Mouse (Mus musculus) heart, adult 18-20 months (tissue): Measurements from ENCODE around the gene Lhfp. TPM values are rescaled to one million over a fixed set of nuclear protein-coding genes. Genes with fewer than 3 reads are reported as not detected.

ENCODE experiments used
- DNase-seq, 2 experiments: peaks; one replicate each; pipeline ENCODE4 v3.0.0; 2021 to 2022; ENCODE audit warnings: mixed read lengths in 1 of 2
- total RNA-seq, 2 experiments: library from RNA; stranded (reverse); gene quantifications; 2 replicates each; pipeline ENCODE4 v1.2.3; 2021

The Lhfp gene
- total RNA-seq, 2 experiments from 2014 or later = 42.5 to 44.2 TPM

DNA sequence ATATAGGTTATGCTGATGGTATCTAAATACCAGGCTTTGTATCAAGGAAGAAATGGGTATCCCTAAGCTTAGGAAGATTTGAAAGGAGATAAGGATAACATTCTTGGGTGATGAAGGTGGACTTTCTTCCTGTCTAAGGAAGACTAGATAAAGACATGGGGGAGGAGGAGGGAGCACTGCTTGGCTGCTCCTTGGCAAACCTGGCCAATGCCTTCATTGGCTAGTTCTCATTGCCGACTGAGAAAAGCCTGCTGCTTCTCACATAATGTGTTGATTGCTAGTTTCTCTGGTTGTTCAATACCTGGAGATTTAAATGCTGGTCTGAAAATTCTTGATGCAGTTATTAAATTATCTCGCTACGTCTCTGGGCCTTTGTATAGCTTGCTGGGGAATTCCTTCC lies 172.0 kb downstream of the Lhfp start:
- no peak for DNase-seq

- DNase-seq = no peak
Observed at GRCm38 (mm10) chr3:53213746-53214271, 172.5 kb downstream of the Lhfp start.

- no peak for DNase-seq
Observed at GRCm38 (mm10) chr3:53214386-53214785, 173.1 kb downstream of the Lhfp start.

- DNase-seq = no peak
Observed at GRCm38 (mm10) chr3:53217697-53218096, 176.4 kb downstream of the Lhfp start.

DNA sequence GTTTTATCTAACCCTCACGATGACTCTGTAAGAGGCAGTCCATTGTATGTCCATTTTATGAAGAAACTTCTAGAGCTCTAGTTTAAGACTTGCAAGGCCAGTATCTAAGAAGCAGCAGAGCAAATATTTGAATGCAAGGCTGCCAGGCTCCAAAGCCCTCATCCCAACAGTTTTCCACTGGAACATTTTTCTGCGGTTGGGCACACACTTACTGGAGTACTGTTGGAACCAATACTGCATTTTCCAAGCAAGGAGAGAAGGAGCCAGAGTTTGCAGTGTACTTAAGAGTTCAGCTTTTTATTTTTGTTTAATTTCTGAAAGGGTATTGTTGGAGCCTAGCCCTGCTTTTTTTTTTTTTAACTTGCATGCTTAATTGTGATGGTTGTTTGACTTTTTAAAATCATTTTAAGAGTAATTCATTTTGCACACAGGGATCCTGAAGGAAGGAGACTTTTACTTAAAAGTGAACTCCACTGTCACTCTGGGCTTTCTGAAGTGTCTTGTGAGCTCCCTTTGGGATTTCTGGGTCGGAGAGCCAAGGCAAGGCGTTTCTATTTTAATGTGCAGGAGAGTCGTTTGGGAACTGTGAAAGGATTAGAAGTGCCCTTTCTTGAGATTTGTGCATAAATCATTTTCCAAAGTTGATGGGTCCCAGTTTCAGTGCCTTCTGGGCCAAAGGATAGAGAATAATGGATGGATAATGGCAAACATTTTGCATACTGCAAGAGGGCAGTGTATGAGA lies 180.4 kb downstream of the Lhfp start:
- DNase-seq = peak in 1 of 2 experiments; percentile 51

- DNase-seq = peak in 1 of 2 experiments; percentile 49
Observed at GRCm38 (mm10) chr3:53224141-53224540, 182.8 kb downstream of the Lhfp start.

DNA sequence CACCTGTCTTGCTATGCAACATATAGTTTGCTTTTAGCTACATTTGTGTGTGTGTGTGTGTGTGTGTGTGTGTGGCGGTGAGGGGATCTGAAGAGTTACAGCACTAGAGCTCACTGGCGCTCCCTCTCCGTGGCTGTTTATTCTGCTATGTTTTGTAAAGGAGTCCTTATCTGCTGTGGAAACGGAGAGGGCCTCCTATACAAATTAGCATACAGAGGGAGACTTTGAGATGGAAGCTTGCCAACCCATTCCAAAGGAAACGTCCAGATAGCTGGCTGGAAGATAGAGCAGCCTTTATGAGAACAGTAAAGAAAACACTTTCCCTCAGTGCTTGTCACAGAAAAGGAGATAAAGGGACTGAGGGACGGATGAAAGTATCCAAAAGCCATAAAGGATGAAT lies 184.4 kb downstream of the Lhfp start:
- DNase-seq = peak in 1 of 2 experiments; percentile 23

GRCm38 (mm10) chr3:53226223-53226622 lies 184.9 kb downstream of the Lhfp start:
- DNase-seq = no peak

- no peak for DNase-seq
Observed at GRCm38 (mm10) chr3:53227866-53228265, 186.5 kb downstream of the Lhfp start.

DNA sequence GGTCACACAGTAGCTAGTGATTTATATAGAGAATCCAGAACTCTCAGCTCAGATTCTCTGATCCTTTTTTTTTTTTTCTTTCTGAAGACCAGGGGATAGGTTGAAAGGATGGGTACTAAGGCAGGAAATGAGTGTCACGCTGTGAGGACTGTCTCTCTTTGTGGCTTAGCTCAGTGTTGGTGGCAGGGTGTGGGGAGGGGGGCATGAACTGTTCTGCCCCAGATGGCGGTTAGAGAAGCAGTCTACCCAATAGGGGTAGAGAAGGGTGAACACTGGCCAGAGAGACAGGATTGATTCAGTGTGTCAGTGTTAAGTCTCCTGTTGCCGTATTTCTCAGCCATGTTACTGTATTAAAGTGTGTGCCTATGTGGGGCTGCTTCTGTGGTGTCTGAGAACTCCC lies 189.2 kb downstream of the Lhfp start:
- DNase-seq = no peak

DNA sequence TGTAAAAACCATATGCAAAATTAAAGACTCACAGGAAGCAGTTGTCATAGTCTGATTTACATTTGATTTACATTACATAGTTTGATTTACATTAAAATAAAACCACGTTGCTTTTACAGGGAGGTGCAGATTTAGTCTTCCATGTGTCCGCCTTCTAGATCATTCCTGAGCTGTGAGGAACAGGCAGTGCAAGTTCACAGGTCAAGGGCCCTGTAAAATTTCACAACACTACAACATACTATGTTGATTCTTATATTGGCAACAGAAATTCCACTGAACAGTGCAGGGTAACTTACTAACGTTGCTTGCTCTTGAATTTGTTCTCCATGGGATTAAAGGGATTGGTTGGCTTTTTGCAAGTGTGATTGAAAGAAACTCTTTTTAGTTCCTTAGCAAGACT lies 189.8 kb downstream of the Lhfp start:
- no peak for DNase-seq

GRCm38 (mm10) chr3:53232411-53232810 lies 191.1 kb downstream of the Lhfp start:
- peak; percentile 55 to 62 for DNase-seq

GRCm38 (mm10) chr3:53234689-53235088 lies 193.4 kb downstream of the Lhfp start:
- no peak for DNase-seq

DNA sequence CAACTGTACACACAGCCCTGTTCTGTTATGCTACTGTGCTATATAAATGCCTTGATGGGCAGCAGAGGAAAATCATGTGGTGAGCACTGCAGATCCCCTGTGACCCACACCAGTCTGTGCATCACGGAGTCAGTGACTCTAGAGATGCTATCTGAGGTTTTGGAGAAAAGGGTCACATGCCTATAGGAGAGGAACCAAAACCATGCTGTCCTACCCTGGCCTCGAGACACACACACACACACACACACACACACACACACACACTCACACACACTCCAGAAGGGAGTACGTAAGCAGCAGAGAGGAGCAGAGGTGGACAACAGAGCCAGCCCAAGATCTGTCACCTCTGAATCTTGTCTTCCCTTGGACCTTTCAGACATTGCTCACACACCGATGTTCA lies 195.1 kb downstream of the Lhfp start:
- no peak for DNase-seq

DNA sequence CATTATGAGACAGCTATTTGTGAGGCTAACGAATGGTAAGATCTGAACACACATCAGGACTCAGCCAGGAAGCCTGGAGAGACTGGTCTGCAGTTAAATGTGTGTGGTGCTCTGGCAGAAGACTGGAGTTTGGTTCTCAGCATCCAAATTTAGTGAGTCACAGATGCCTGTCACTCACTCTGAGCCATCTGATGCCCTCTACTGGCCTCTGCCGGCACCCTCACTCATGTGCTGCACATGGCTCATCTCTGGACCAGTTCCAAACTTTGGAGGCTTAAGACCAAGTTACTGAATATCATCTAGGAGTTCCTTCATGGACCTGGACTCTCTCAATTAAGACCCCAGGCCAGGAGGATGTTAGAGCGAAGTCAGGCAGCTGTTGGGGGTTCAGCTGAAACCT lies 198.8 kb downstream of the Lhfp start:
- DNase-seq = no peak

DNA sequence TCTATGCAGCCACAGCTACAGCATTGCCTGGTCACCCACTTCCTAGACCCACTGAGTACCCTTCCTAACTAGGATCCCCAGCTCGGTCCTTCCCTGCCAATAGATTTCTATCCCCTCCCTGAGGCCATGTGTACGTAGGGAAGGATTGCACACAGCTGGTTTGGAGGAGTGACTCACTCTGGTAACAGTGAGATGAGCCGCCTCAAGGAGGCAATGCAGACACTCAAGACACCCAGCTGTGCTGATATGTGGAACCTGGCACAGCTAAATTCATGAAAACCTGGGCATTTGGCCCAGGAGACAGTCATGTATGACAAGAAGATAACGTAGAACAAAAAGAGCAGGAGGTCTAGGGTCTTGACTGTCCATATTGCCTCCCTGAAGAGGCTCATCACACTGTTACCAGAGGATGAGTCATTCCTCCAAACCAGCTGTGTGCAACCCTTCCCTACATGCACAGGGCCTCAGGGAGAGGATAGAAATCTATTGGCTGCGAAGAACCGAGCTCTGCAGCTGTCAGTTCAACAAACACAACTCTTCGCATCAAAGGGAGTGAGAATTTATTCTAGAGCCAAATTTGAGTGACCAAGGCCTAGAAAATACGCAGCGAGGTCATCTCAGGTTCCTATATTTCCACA lies 204.4 kb downstream of the Lhfp start:
- DNase-seq = peak; percentile 51 to 68

GRCm38 (mm10) chr3:53247102-53247501 lies 205.8 kb downstream of the Lhfp start:
- DNase-seq = peak in 1 of 2 experiments; percentile 74

DNA sequence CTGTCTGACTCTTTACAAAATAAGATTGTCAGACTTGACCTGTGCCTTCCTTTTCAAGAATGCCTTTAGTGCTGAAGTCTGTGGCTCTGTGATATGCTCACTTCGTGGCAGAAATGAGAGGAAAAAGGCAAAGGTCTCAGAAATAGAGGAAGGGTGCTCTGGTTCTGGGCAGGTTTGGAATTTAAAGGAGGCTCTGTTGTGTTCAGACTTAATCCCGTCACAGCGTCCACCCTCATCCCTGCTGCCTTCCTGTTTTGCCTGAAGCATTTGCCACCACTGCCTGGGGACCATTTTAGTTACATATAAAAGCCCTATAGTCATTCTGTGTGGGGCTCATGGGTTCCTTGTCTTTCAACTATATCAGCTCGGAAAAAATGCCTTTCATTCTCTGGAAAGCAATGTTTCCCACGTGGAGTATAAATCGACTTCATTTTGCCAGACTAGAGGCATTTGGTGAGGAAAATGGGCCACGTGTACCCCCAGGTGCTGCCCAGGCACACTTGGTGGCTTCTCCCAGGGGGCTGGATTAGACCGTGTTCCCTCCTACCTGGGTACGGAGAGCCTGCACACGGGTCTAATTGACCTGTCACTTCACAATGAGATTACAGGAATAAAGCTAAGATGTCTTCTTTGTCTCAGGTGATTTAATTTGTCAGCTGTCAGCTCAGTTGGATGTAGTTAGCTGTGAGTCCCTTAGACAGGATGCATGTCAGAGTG lies 207.0 kb downstream of the Lhfp start:
- no peak for DNase-seq

GRCm38 (mm10) chr3:53252556-53252955 lies 211.2 kb downstream of the Lhfp start:
- peak in 1 of 2 experiments; percentile 33 for DNase-seq

DNA sequence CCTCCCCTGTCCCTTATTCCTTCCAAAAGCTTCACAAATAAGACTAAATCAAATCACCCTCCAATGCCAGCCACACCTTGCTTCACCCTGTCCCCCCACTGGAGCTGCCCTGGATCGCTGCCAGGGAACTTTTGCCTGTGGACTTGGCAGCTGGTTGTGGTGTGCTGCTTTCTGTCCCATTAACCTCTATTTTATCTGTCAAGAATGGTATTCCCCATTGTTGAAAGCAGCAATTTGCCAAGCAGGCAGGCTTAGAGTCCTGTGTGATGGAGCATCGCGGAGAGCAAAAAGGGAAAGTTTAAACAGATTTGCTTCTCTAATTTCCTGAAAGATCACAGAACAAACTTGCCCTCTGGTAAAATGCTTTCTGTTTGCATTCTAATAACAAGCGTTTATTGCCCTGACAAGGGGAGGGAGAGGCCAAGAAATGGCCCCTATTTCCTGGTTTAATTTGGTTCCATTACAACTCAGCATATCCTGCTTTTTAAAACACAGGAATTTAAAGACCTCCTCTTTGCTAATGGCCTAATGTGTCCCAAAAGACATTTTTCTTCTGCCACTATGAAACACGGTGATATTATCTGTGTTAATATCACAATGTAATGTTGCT lies 212.0 kb downstream of the Lhfp start:
- DNase-seq = peak; percentile 71 to 79

- DNase-seq = no peak
Observed at GRCm38 (mm10) chr3:53258657-53259158, 217.4 kb downstream of the Lhfp start.

GRCm38 (mm10) chr3:53266116-53266515 lies 224.8 kb downstream of the Lhfp start:
- no peak for DNase-seq
